Mouse (Mus musculus) large intestine, adult 2 months (tissue): Measurements from ENCODE around the gene Sptbn4. TPM values are rescaled to one million over a fixed set of nuclear protein-coding genes. Genes with fewer than 3 reads are reported as not detected.

Experiments used
- DNase-seq: peaks from one replicate; pipeline ENCODE4 v3.0.0-alpha.2; 2012; ENCODE audit warnings: low read depth, low spot score
- WGBS: fragments of 180-500 bp; shearing (Covaris S2); methylation state at CpG from one replicate; pipeline ENCODE4 v1.1.7; 2018; 5-methylcytosine and 5-hydroxymethylcytosine counted together
- polyA plus RNA-seq: library from polyadenylated mRNA; depleted of rRNA; stranded (reverse); fragments of >200 nt; gene quantifications from 2 replicates; pipeline ENCODE4 v1.2.3, GENCODE M21; 2012; rRNA removed

Gene Sptbn4
- polyA plus RNA-seq, 1 experiment: 0.19 TPM

DNA sequence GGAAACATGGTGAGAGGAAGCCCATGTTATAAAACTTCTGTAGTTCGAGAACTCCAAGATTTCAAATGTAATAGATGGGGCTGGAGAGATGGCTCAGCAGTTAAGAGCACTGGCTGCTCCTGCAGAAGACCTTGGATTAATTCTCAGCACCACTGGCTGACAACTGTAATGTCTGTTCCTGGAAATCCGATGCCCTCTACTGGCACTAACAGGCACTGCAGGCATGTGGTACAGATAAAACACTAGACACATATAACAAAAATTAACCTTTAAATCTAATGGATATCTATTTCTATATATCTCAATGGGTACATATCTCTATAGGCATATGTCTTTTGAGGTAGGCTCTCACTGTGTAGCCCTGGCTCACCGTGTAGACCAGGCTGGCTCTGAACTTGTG is 133.1 kb downstream of the Sptbn4 start:
- 91% methylated on average over 3 of the region's 3 CpGs for WGBS
- no peak for DNase-seq

DNA sequence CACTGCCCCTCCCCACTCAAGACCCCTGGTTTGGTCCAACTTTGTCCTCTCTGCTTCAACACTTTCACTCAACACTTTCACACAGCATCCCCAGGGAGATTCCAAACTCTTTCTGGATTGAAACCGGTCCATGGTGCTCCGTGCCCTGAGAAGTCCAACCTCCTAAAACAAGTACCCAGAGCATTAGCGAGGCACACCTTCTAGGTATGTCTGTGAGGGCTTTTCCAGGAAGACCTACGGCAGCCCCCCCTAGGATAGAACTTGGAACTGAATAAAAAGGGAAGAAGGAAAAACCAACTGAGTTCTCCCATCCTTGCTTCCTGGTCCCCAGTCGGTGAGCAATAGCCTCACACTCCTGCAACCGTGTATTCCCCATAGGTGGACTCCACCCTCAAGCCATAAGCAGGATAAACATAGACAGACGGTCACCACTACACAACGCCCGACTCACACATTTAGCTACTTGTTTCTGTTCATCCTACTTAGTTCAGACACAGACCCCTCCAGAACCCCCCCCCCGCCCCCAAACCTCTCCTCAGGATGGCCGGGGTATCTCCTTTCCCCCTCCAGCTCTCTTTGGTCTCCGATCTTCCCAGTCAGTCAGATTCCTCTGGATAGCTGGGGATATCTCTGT is 135.7 kb downstream of the Sptbn4 start:
- WGBS: 73% methylated on average over 12 of the region's 12 CpGs
- DNase-seq: no peak

DNA sequence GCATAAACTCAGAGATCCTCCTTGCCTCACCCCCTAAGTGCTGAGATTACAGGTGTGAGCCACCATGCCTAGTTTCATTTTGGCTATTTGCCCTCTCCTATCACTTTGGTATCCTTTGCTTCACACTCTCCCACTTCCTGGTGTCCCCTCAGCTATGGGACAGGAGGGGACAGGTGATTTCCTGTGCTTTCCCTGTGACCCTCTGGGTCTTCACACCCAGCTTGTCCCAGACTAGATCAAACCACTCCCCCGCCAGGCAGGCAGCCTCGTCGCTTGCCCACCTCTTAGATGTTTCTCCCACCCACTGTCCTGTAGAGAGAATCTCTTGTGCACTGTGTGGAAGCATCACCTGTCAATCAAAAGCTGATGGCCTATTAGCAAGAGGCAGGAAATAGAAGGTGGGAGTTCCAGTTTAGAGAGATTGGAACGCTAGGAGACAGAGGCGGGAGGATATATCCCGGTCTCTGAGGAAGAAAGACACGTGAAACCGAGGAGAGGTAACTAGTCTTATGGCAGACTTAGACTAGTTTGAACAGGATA is 136.4 kb downstream of the Sptbn4 start:
- DNase-seq: no peak
- 68% methylated on average over 8 of the region's 8 CpGs for WGBS

DNA sequence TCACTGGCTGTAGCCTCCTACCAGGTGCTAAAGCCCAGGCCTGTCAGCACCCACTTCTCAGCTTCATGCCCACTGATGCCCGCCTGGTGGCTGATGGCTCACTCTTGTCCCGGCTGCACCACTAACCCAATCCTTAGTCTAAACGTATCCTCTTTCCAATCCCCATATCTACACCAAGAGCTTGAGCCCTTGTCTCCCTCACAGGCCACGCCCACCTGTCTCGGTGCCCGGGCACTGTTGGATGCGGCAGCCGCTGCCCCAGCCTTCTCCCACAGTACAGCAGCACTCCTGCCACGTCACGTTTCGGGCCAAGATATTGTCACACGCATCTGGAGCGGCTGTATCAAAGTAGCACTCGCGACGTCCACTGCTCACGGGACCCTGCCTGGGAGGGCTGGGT is 137.2 kb downstream of the Sptbn4 start:
- no peak for DNase-seq
- 19% methylated on average over 17 of the region's 17 CpGs for WGBS

DNA sequence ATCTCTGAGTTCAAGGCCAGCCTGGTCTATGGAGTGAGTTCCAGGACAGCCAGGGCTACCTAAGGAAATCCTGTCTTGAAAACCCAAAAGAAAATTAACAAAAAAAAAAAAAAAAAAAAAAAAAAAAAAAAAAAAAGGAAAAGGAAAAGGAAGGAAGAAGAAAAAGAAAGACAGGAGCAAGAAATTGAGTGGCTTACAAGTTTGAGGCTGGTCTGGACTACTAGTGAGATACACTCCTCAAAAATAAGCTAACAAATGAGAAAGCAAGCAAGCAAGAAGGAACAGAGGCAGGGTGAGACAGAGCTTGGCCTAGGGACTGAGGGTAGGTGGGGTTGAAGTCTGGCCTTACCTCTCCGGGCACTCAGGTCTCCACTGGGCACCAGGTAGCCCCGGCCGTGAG is 137.7 kb downstream of the Sptbn4 start:
- WGBS: 76% methylated on average over 3 of the region's 3 CpGs
- DNase-seq: no peak

DNA sequence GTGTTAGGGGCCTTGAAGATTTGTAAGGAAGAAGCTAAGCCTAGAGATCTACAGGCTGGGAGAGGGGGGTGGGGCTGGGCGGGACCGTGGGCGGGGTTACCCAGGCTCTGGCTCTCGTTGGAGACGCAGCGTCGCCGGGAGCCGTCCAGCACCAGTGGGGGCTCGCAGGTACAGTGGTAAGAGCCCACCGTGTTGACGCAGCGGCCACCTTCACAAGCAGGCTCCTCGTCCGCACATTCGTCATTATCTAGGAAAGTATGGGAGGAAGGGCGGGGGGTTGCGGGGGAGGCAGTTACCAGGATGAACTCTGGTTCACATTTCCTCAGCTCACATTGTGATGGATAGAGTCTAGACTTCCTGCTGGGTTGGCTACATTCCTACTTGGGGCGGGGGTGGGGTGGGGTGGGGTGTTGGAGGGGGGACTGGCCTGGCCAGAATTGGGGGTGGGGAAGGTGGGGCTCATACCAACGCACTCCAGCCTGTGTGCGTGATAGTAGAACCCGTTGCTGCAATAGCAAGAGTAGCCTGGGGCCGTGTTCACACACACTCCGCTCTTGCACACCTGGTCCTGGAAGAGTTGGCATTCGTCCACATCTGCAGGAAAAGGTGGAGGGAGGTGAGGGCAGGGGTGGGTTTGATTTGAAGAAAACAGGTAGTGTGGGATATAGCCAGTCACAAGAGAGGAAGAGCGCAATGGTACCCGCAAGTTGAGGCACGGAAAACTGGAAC is 138.5 kb downstream of the Sptbn4 start:
- DNase-seq: no peak
- WGBS: 17% methylated on average over 28 of the region's 28 CpGs

DNA sequence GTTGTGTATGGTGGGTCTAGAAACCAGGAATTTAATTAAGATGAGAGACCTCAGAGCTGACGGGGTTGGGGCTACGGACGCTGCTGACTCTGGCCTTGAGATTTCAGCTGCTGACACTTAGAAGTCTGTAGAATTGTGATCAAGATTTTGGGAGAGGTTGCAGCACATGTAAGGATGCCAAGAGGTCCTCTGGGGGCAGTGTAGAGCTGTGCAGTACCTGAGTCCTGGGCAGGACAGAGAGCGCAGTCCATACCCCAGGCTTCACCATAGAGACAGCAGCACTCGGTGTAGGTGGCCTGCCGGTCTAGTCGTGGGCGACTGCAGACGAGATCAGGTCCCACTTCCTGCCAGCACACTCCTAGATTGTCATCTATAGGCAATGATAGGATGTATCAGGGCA is 139.9 kb downstream of the Sptbn4 start:
- DNase-seq: no peak

More for the DNA sequence above, 139.9 kb downstream of the Sptbn4 start:
- 86% methylated on average over 9 of the region's 9 CpGs for WGBS

Other genes with a start within 250 kb of the Sptbn4 start
- gene Itpkc, start 219.0 kb downstream of the Sptbn4 start, polyA plus RNA-seq: 27.3 and 32.7 TPM in 2 replicates
- 31.9 and 34.1 TPM in 2 replicates for gene Coq8b, start 214.7 kb downstream of the Sptbn4 start, polyA plus RNA-seq
- gene Numbl, start 189.3 kb downstream of the Sptbn4 start, polyA plus RNA-seq: 6.4 and 6.6 TPM in 2 replicates
- 71.2 and 75.4 TPM in 2 replicates for gene Ltbp4, start 110.0 kb downstream of the Sptbn4 start, polyA plus RNA-seq
- gene Shkbp1, start 91.7 kb downstream of the Sptbn4 start, polyA plus RNA-seq: 59.9 and 78.1 TPM in 2 replicates
- 0.22 TPM in 1 of 2 replicates, not detected in the other for gene Gm20479, start 90.3 kb downstream of the Sptbn4 start, polyA plus RNA-seq
- 60.1 and 72.7 TPM in 2 replicates for gene Blvrb, start 292 bp upstream of the Sptbn4 start, polyA plus RNA-seq
- 14.5 and 15.3 TPM in 2 replicates for gene Sertad3, start 26.1 kb upstream of the Sptbn4 start, polyA plus RNA-seq
- 54.5 and 60.4 TPM in 2 replicates for gene Sertad1, start 39.2 kb upstream of the Sptbn4 start, polyA plus RNA-seq
- gene Prx, start 51.6 kb upstream of the Sptbn4 start, polyA plus RNA-seq: 1.1 and 1.2 TPM in 2 replicates
- gene Hipk4, start 75.6 kb upstream of the Sptbn4 start, polyA plus RNA-seq: 0.56 and 0.73 TPM in 2 replicates
- 61.4 and 63.0 TPM in 2 replicates for gene Pld3, start 105.5 kb upstream of the Sptbn4 start, polyA plus RNA-seq
- 15.9 and 16.6 TPM in 2 replicates for gene 2310022A10Rik, start 105.5 kb upstream of the Sptbn4 start, polyA plus RNA-seq
- gene Akt2, start 143.9 kb upstream of the Sptbn4 start, polyA plus RNA-seq: 40.2 and 44.7 TPM in 2 replicates
- gene Ttc9b, start 206.2 kb upstream of the Sptbn4 start, polyA plus RNA-seq: 0.12 and 0.38 TPM in 2 replicates
- gene Map3k10, start 226.9 kb upstream of the Sptbn4 start, polyA plus RNA-seq: 10.8 and 11.4 TPM in 2 replicates
- gene Zfp607b, start 241.7 kb upstream of the Sptbn4 start, polyA plus RNA-seq: 0.10 TPM in 2 replicates